Mouse (Mus musculus) CD4-positive, CD25-positive, alpha-beta regulatory T cell, adult 4 months (primary cell): ENCODE data around the gene Nmral1. TPM values are rescaled to one million over a fixed set of nuclear protein-coding genes. Genes with fewer than 3 reads are reported as not detected.

ENCODE experiments used
- ATAC-seq: one replicate; pipeline ENCODE4 v1.8.0; 2017
- polyA plus RNA-seq, 2 experiments: library from polyadenylated mRNA; unstranded; fragments of 100-300 nt; shearing (Covaris generic); gene quantifications; one replicate each; pipeline ENCODE4 v1.2.1; 2017

Gene Nmral1
- 10 to 100 TPM in 1 of 2 experiments, 1 to 10 TPM in 1; 7.4 to 10.3 TPM for polyA plus RNA-seq

- peak; percentile 68 for ATAC-seq
Measured at GRCm38 (mm10) chr16:4718753-4719518, at the start of gene Nmral1. Gene Nmral1, minus strand, starts transcription at chr16:4719356.

- no peak for ATAC-seq
Measured at GRCm38 (mm10) chr16:4768719-4769118, 49.6 kb upstream of the Nmral1 start.

- no peak for ATAC-seq
Measured at GRCm38 (mm10) chr16:4767012-4767790, 48.0 kb upstream of the Nmral1 start.

DNA sequence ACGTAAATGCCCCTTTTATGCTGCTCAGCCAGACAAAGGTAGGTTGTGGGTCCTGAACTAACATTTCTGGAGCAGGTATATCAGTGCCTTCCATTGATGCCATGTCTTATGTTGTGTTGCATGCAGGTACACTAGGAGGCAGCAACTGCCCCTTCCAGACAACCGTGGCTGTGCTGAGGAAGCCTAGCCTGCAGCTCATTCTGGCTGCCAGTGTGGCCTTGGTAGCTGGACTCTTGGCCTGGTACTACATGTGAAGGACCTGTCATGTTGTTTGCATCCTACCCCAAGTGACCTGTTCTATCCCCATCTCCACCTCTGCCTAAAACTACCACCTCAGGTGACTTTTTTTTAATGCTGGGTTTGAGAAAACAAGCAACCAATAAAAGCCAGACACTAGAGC, 46.7 kb upstream of the Nmral1 start:
- ATAC-seq, result no peak

DNA sequence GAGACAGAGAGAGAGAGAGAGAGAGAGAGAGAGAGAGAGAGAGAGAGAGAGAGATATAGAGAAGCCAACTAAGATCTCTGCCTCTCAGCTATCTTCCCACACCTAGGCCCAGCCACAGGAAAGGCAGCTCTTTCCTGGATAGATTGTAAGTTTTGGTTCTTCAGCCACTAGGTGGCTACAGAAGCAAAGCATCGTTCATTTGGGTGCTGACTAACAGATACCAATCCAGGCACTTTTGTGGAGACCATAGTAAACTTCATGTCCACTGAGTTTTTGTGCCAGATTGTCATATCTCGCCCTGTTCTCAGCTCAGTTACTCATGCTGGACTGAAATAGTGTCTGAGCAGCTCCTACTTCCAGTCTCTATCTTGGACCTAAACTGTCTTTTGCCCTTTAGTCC, 44.1 kb upstream of the Nmral1 start:
- peak; percentile 86 for ATAC-seq

GRCm38 (mm10) chr16:4762437-4762836, 43.3 kb upstream of the Nmral1 start:
- ATAC-seq, result no peak

DNA sequence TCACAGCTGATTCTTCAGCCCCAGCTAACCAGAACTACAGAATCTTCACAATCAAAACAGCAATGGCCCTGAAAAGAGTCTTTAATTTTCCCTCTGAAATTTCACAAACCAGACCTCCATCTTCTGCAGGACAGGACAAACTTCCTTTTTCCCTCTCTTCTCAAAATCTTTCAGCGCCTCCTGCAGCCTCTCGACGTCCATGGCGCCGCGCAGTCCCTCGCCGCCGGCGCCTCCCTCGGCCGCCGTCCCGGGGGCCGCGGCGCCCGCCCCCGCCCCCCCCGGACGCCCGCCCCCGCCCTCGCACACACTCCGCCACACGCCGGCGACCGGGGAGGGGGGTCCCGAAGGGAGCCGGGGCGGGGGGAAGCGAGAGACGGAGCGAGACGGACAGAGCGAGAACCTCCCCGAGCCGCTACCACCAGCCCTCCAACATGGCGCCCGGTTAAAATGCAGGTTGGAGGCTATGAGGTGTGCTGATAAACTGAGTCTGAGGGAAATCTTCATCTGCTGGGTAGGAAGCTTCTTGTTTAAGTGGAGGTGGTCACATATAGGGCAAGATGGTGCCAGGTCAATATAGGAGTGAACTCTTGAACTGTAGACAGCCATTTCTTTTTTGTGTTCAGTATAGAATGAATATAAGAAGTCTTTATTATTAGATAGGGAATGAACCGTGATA, 37.6 kb upstream of the Nmral1 start:
- ATAC-seq, result peak; percentile 74

GRCm38 (mm10) chr16:4754045-4754444, 34.9 kb upstream of the Nmral1 start:
- ATAC-seq, result no peak

GRCm38 (mm10) chr16:4752155-4752554, 33.0 kb upstream of the Nmral1 start:
- ATAC-seq, result no peak

DNA sequence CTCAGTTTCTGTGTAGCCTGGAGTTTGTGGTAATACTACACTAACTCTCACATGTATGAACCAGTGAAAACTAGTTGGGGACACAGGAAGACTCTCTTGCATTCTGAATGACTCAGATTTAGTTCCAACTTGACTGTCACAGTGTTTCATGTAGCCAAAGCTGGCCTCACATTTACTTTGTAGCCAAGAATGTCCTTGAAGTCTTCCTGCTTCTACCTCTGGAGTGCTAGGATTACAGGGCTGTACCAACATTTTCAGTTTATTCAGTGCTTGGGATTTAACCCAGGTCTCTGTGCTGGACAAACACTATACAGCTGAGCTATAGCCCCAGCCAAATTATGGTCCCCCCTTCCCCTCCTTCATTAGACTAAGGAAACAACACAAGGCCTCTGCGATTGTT, 23.0 kb upstream of the Nmral1 start:
- no peak for ATAC-seq

GRCm38 (mm10) chr16:4739994-4740393, 20.8 kb upstream of the Nmral1 start:
- ATAC-seq, result no peak

DNA sequence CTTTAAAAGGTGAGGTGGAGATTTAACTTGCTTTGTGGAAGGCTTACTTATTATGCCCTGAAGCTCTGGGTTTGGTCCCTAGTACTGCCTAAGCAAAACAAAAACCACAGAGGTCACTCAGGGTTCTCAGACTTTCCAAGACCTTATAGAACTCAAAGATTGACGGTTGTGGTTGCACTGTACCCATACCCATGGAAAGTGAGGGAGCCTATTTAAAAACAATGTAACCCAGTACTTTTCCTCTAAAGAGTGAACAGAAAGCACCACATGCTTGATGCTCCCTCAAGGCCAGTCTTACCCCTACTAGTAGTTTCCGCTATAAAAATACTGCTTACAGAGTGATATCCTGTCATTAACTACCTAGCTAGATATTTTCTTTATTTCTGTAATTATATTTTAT, 17.1 kb upstream of the Nmral1 start:
- peak; percentile 77 for ATAC-seq

DNA sequence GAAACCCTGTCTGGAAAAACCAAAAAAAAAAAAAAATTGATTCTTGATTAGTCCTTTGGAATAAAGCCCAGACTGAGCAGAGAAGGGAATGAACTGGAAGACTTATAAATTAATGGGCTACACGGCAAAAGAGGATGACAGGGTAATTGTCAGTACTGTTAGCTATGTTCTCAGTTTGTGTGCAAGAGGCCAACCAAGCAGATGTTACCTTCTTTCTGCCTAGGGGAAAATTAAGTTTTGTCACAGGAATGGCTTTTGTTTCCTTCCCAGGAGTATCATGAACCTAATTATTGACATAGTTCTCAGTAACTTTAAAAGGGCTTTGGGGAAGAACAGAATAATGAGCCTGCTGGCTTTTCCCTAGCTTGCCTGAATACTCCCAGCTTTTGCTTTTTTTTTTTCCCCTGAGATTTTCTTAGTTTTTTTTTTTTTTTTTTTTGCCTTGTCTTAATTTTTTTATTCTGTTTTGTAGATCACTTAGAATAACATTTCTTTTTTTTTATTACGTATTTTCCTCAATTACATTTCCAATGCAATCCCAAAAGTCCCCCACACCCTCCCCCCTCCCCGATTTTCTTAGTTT, 11.7 kb upstream of the Nmral1 start:
- ATAC-seq, result no peak

- ATAC-seq, result no peak
Measured at GRCm38 (mm10) chr16:4727963-4728362, 8.8 kb upstream of the Nmral1 start.

DNA sequence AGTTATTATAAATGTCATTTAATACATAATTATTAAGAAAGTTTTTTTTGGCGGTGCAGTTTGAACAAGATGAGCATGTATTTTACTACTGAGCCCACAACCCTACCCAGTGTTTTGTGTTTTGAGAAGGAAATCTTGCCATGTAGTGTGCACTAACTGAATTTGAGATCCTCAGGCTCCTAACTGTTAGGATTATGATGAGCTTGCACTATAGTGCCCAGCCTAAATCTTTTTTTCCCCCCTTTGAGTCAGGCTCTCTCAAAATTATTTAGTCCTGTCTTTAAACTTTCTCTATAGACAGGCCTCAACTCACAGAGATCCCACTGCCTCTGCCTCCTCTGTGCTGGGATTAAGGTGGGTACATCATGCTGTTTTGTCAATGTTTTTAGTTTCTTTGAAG, 8.4 kb upstream of the Nmral1 start:
- no peak for ATAC-seq

- peak; percentile 73 for ATAC-seq
Measured at GRCm38 (mm10) chr16:4726528-4727128, 7.5 kb upstream of the Nmral1 start.

- ATAC-seq, result peak; percentile 91
Measured at GRCm38 (mm10) chr16:4725780-4726527, 6.8 kb upstream of the Nmral1 start, which contains the start of gene Hmox2. Gene Hmox2, plus strand, starts transcription at chr16:4726361.

DNA sequence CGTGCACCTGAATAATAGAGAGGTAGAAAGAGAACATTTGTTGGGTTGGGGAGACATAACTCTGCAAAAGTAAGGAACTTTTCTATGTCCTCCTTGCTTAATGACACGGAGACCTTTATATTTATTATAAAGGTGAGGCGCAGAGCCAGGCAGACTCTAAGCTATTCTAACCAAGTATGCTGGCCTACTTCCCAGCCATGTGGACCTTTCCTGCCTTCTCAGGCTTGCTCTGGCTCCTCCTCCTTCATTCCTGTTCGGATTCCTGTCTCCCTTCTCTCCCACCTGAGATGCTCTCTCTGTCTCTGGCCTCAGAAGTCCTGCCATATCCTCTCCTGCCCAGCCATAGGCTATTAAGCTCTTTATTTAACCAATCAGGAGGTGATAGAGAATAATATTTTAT, 6.1 kb upstream of the Nmral1 start:
- ATAC-seq, result no peak

GRCm38 (mm10) chr16:4722915-4723209, 3.7 kb upstream of the Nmral1 start:
- ATAC-seq, result no peak

DNA sequence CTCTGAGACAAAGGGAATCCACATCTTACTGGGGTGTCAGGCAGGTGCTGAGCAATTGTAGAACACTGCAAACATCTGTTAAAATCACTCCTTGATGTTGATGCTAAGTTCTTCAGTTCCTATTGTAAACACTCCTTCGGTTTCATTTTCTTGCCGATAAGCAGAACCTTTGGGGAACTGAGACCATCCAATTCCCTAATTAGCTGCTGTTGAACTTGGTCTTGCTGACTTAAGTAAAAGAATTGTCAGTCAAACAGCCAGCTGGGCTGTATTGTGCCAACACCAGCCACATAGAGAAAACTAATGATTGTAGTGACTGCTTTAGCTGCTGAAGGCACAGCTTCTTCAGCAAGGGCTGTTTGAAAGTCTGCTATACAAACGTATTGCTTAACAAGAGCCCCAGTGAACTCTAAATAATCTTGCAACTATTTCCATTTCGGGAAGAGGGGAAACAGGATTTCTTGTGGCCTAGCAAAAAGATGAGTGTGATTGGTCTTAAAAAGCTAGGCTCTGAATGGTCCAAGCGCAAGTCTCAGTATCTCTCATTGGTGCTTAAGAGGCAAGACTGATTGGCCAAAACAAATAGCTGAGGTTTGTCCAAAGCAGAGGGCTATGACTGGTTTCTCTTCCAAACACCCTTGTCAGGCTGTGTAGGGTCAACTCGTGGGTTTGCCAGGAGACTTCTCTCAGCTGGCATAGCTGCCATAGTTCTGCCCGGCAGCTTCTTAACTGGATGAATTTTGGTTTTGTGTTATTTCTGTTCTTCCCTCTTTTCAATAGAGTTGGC, 3.2 kb upstream of the Nmral1 start:
- ATAC-seq, result no peak

DNA sequence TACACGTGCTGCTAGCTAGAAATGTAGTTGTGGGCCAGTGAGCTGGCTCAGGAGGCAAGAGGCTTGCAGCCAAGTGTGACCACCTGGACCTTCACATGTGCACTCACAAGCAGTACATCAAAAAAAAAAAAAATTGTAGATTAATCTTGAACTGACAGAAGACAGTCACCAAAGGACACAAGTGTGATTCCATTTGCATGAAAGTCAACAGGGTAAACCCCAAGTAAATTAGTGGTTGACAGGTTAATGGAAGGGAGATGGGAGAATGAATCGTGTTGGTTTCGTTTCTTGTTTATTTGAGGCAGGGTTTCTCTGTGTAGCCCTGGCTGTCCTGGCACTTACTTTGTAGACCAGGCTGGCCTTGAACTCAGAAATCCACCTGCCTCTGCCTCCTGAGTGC, 1.3 kb downstream of the Nmral1 start:
- ATAC-seq, result no peak
